Mouse (Mus musculus) thymus, postnatal 25 days (tissue): ENCODE measurements around the gene Sema3b.

Source experiments
- DNase-seq: peaks from one replicate; pipeline ENCODE4 v3.0.0; 2022

Sema3b gene

GRCm38 (mm10) chr9:107608741-107609432 lies at the start of gene Sema3b:
Sema3b (minus strand) TSS chr9:107609229.
- no peak for DNase-seq

GRCm38 (mm10) chr9:107658096-107658495 lies 49.1 kb upstream of the Sema3b start:
- DNase-seq = no peak

- DNase-seq = no peak
Measured at GRCm38 (mm10) chr9:107657144-107657543, 48.1 kb upstream of the Sema3b start.

GRCm38 (mm10) chr9:107654585-107654984 lies 45.6 kb upstream of the Sema3b start:
- no peak for DNase-seq

GRCm38 (mm10) chr9:107653474-107653873 lies 44.4 kb upstream of the Sema3b start:
- DNase-seq = no peak

GRCm38 (mm10) chr9:107650708-107651481 lies 41.9 kb upstream of the Sema3b start:
- DNase-seq = no peak

- no peak for DNase-seq
Measured at GRCm38 (mm10) chr9:107650225-107650624, 41.2 kb upstream of the Sema3b start.

- no peak for DNase-seq
Measured at GRCm38 (mm10) chr9:107648767-107649166, 39.7 kb upstream of the Sema3b start.

- no peak for DNase-seq
Measured at GRCm38 (mm10) chr9:107646975-107647374, 37.9 kb upstream of the Sema3b start.

GRCm38 (mm10) chr9:107645577-107645976 lies 36.5 kb upstream of the Sema3b start:
- peak; percentile 83 for DNase-seq

GRCm38 (mm10) chr9:107645153-107645510 lies 36.1 kb upstream of the Sema3b start:
- DNase-seq = no peak

GRCm38 (mm10) chr9:107644495-107645152 lies 35.6 kb upstream of the Sema3b start:
- DNase-seq = peak; percentile 95

GRCm38 (mm10) chr9:107643544-107644214 lies 34.6 kb upstream of the Sema3b start:
- DNase-seq = no peak

GRCm38 (mm10) chr9:107641666-107642065 lies 32.6 kb upstream of the Sema3b start:
- no peak for DNase-seq

GRCm38 (mm10) chr9:107640257-107640772 lies 31.3 kb upstream of the Sema3b start:
- DNase-seq = peak; percentile 52

GRCm38 (mm10) chr9:107637070-107637469 lies 28.0 kb upstream of the Sema3b start:
- no peak for DNase-seq

GRCm38 (mm10) chr9:107635279-107636028 lies 26.4 kb upstream of the Sema3b start, which contains the start of gene Gnai2:
Gnai2 (minus strand) TSS chr9:107635367.
- DNase-seq = peak; percentile 98

- DNase-seq = peak; percentile 64
Measured at GRCm38 (mm10) chr9:107634406-107635278, 25.6 kb upstream of the Sema3b start.

GRCm38 (mm10) chr9:107633661-107634405 lies 24.8 kb upstream of the Sema3b start:
- DNase-seq = peak; percentile 65

- DNase-seq = peak; percentile 91
Measured at GRCm38 (mm10) chr9:107633091-107633660, 24.1 kb upstream of the Sema3b start.
